Mouse (Mus musculus) ES-E14 (cell line): Measurements from ENCODE around the gene Fam19a1.

Experiments used
- HCFC1 ChIP-seq: IDR thresholded peaks from 2 replicates; pipeline ENCODE4 v1.6.1; 2012; ENCODE audit warnings: low read length, inconsistent platforms, borderline replicate concordance; ENCODE audit not compliant: insufficient read depth
- MAFK ChIP-seq: IDR thresholded peaks from 2 replicates; pipeline ENCODE4 v1.6.1; 2014; ENCODE audit warnings: mild to moderate bottlenecking, low read depth, low read length, inconsistent platforms; ENCODE audit not compliant: insufficient read depth
- ZC3H11A ChIP-seq: IDR thresholded peaks from 2 replicates; pipeline ENCODE4 v1.6.1; 2012; ENCODE audit warnings: low read depth, mild to moderate bottlenecking, inconsistent platforms, low read length, borderline replicate concordance
- ZNF384 ChIP-seq: IDR thresholded peaks from 2 replicates; pipeline ENCODE4 v1.6.1; 2012; ENCODE audit warnings: low read depth, low read length, inconsistent platforms

DNA sequence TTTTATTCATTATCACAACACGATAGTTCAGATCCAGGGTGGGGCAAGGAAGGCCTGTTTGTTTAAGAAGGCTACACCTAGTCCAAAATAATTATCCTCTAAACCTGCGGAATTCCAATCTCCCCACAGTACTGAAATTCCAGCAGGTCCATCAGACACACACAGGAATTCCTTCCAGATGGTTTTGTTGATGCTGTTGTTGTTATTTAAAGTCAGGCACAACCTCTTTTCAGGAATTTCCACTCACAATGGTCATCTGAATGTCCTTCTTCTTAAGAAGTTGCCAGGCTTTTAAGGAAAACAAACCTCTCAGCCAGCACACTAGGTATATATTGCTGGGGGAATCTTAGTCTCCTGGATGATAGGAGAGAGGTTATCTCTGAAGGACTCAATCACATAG lies 174.4 kb downstream of the Fam19a1 start:
- TF ChIP-seq HCFC1 (no peak), MAFK (no peak), ZNF384 (no peak), ZC3H11A (no peak)
